Mouse (Mus musculus) effector memory CD4-positive, alpha-beta T cell, adult 7 months (primary cell): ENCODE measurements around the gene Btbd35f16. TPM values are rescaled to one million over a fixed set of nuclear protein-coding genes. Genes with fewer than 3 reads are reported as not detected.

ENCODE experiments used
- polyA plus RNA-seq: library from polyadenylated mRNA; unstranded; fragments of 100-300 nt; shearing (Covaris generic); gene quantifications from one replicate; pipeline ENCODE4 v1.2.1, GENCODE M21; 2017

Btbd35f16 gene
- not detected for polyA plus RNA-seq

DNA sequence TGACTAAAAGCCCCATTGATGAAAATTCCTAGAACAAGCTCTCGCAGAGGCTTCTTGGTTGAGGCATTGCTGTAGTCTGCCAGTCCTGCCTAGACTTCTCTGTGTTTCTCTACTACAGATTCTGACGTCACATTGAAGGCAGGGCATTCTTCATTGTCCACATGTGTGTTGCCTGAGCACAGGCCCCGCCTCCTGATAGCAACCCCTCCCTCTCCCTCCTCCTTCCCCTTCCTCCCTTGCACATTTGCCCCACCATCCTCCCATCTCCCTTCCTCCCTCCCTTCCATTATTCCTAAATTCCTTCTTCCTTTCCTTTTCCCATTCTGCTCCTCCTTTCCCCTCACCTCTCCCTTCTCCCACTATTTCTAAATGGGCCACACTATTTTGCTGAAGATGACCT lies at the start of gene Btbd35f16:
Gene Btbd35f16 (minus strand): TSS at position 101 of the 400 bp plus-strand sequence.

Other genes with a start within 250 kb of the Btbd35f16 start
- gene Btbd35f10, start 204.1 kb downstream of the Btbd35f16 start, polyA plus RNA-seq: not detected
- not detected for gene Btbd35f3, start 80.7 kb upstream of the Btbd35f16 start, polyA plus RNA-seq
- gene Btbd35f28, start 239.6 kb upstream of the Btbd35f16 start, polyA plus RNA-seq: not detected